Mouse (Mus musculus) testis, postnatal 14 days (tissue): ENCODE results near the gene Atoh1.

Experiments
- DNase-seq: peaks from one replicate; pipeline ENCODE4 v3.0.0; 2021; ENCODE audit warnings: low spot score

Gene Atoh1

GRCm38 (mm10) chr6:64728499-64729198 lies at the start of gene Atoh1:
Atoh1 (plus strand) TSS chr6:64729125.
- peak; percentile 34 for DNase-seq

- peak; percentile 30 for DNase-seq
These were observed 45.0 kb upstream of the Atoh1 start for GRCm38 (mm10) chr6:64683974-64684373.

GRCm38 (mm10) chr6:64684973-64685372 lies 44.0 kb upstream of the Atoh1 start:
- DNase-seq, result no peak

GRCm38 (mm10) chr6:64688181-64688944 lies 40.6 kb upstream of the Atoh1 start:
- no peak for DNase-seq

- no peak for DNase-seq
These were observed 34.2 kb upstream of the Atoh1 start for GRCm38 (mm10) chr6:64694688-64695087.

GRCm38 (mm10) chr6:64703659-64704058 lies 25.3 kb upstream of the Atoh1 start:
- DNase-seq, result no peak

GRCm38 (mm10) chr6:64727751-64728403 lies 1.0 kb upstream of the Atoh1 start:
- DNase-seq, result peak; percentile 11

GRCm38 (mm10) chr6:64729231-64730011 lies 496 bp downstream of the Atoh1 start:
- peak; percentile 15 for DNase-seq

- no peak for DNase-seq
These were observed 1.1 kb downstream of the Atoh1 start for GRCm38 (mm10) chr6:64730030-64730429.

- no peak for DNase-seq
These were observed 1.6 kb downstream of the Atoh1 start for GRCm38 (mm10) chr6:64730506-64731020.

- no peak for DNase-seq
These were observed 2.2 kb downstream of the Atoh1 start for GRCm38 (mm10) chr6:64731126-64731525.

- no peak for DNase-seq
These were observed 2.8 kb downstream of the Atoh1 start for GRCm38 (mm10) chr6:64731621-64732320.

- DNase-seq, result no peak
These were observed 4.4 kb downstream of the Atoh1 start for GRCm38 (mm10) chr6:64733311-64733710.

- DNase-seq, result no peak
These were observed 5.8 kb downstream of the Atoh1 start for GRCm38 (mm10) chr6:64734441-64735320.

GRCm38 (mm10) chr6:64736317-64736716 lies 7.4 kb downstream of the Atoh1 start:
- no peak for DNase-seq

- DNase-seq, result no peak
These were observed 14.1 kb downstream of the Atoh1 start for GRCm38 (mm10) chr6:64742915-64743489.

- no peak for DNase-seq
These were observed 25.6 kb downstream of the Atoh1 start for GRCm38 (mm10) chr6:64754515-64754914.

GRCm38 (mm10) chr6:64763901-64764300 lies 35.0 kb downstream of the Atoh1 start:
- no peak for DNase-seq

- DNase-seq, result no peak
These were observed 44.5 kb downstream of the Atoh1 start for GRCm38 (mm10) chr6:64773430-64773829.
